Mouse (Mus musculus) brown adipose tissue, adult 24 weeks (tissue): ENCODE data around the gene Itih3. TPM values are rescaled to one million over a fixed set of nuclear protein-coding genes. Genes with fewer than 3 reads are reported as not detected.

Experiments
- H3K27ac ChIP-seq: fragments of 200-500 bp; replicated peaks from 2 replicates; pipeline ENCODE4 v1.5.1; 2012; ENCODE audit warnings: low read depth, mild to moderate bottlenecking, low read length
- H3K4me1 ChIP-seq: fragments of 200-500 bp; 2 replicates; pipeline ENCODE4 v1.6.1; 2012; ENCODE audit warnings: low read length, mixed read lengths; ENCODE audit not compliant: control insufficient read depth, insufficient read depth, insufficient read length
- H3K4me3 ChIP-seq: fragments of 200-500 bp; 2 replicates; pipeline ENCODE4 v1.5.1; 2012; ENCODE audit warnings: low read depth, mild to moderate bottlenecking, low read length, moderate library complexity; ENCODE audit not compliant: insufficient read depth
- polyA plus RNA-seq: library from polyadenylated mRNA; stranded (reverse); fragments of >200 nt; gene quantifications from 2 replicates; pipeline ENCODE4 v1.2.4, GENCODE M21; 2012; ENCODE audit not compliant: missing spikeins, insufficient read depth, insufficient read length

The Itih3 gene
- polyA plus RNA-seq, 1 experiment, result 0.55 TPM

- Histone ChIP-seq H3K4me1 (peaks cover 29% of the 10 kb centered on the region), H3K4me3 (peak overlapping the region; percentile 11), H3K27ac (peak overlapping the region; percentile 85)
Observed at GRCm38 (mm10) chr14:30879794-30880193, 43.8 kb downstream of the Itih3 start.

DNA sequence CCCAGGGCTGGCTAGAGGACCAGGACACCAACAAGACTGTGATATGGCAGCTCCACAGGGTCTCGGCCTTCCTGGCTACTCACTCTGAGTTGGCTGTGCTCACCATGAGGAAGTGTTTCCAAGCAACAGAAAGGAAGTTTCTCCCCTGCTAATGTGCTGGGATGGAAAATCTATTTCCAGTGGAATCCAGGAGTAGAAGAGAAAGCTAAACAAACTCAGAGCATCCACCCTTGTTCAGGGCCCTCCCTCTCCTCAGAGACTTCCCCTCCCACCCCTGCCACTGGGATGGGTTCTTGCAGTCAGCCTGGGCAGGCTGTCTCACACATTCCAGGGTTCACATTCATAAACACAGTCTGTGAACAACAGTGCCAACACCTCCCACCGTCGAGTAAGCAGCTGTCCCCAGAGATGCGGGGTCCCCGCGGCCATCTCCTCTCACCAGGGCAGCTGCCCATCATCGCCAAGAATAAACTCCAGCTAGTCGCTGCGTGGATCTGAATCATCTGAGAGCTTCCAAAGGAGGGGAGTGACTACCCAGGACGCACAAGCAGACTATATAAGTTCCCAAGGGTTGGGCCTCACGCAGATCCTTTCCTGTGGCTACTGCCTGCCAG, 44.5 kb downstream of the Itih3 start, which contains the start of gene Mustn1:
Gene Mustn1, plus strand, starts transcription at position 243 of the 614 bp plus-strand sequence.
- Histone ChIP-seq H3K4me3 (peak within 1 kb of the TSS; percentile 11), H3K27ac (peak within 1 kb of the TSS; percentile 85), H3K4me1 (peaks cover 29% of the 10 kb centered on the region)

- no peak overlapping the region for H3K27ac ChIP-seq
- H3K4me1 ChIP-seq, result peaks cover 29% of the 10 kb centered on the region
- H3K4me3 ChIP-seq, result no peak overlapping the region
Observed at GRCm38 (mm10) chr14:30877827-30878226, 45.7 kb downstream of the Itih3 start.

DNA sequence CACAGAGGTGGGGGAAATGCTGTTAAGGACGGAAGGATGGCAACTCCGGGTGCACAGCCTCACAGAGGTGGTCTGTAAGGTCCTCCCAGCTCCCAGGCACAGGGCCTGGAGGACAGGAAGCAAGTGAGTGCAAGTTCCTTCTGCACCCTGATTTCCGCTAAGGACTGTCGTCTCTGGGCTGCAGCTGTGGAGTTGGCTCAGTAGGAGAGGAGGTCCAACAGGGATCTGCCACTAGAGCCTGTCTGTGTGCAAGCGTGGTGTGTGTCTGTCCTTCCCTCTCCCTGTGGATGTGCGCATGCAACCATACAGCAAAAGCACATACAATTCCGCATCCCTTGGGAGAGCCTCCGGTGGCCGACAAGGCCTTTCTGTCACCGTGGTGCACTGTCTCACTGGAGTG, 47.1 kb downstream of the Itih3 start:
- H3K4me3 ChIP-seq, result no peak overlapping the region
- H3K27ac ChIP-seq, result peak overlapping the region; percentile 11
- H3K4me1 ChIP-seq, result peaks cover 29% of the 10 kb centered on the region

GRCm38 (mm10) chr14:30875955-30876354, 47.6 kb downstream of the Itih3 start:
- no peak overlapping the region for H3K4me3 ChIP-seq
- peaks cover 29% of the 10 kb centered on the region for H3K4me1 ChIP-seq
- H3K27ac ChIP-seq, result peak overlapping the region; percentile 11

- H3K4me1 ChIP-seq, result peaks cover 29% of the 10 kb centered on the region
- no peak overlapping the region for H3K4me3 ChIP-seq
- H3K27ac ChIP-seq, result peak overlapping the region; percentile 11; the same call in 1 of the 2 replicates
Observed at GRCm38 (mm10) chr14:30875130-30875865, 48.3 kb downstream of the Itih3 start.

GRCm38 (mm10) chr14:30874095-30874700, 49.4 kb downstream of the Itih3 start:
- no peak overlapping the region for H3K4me3 ChIP-seq
- peaks cover 34% of the 10 kb centered on the region for H3K4me1 ChIP-seq
- no peak overlapping the region for H3K27ac ChIP-seq

DNA sequence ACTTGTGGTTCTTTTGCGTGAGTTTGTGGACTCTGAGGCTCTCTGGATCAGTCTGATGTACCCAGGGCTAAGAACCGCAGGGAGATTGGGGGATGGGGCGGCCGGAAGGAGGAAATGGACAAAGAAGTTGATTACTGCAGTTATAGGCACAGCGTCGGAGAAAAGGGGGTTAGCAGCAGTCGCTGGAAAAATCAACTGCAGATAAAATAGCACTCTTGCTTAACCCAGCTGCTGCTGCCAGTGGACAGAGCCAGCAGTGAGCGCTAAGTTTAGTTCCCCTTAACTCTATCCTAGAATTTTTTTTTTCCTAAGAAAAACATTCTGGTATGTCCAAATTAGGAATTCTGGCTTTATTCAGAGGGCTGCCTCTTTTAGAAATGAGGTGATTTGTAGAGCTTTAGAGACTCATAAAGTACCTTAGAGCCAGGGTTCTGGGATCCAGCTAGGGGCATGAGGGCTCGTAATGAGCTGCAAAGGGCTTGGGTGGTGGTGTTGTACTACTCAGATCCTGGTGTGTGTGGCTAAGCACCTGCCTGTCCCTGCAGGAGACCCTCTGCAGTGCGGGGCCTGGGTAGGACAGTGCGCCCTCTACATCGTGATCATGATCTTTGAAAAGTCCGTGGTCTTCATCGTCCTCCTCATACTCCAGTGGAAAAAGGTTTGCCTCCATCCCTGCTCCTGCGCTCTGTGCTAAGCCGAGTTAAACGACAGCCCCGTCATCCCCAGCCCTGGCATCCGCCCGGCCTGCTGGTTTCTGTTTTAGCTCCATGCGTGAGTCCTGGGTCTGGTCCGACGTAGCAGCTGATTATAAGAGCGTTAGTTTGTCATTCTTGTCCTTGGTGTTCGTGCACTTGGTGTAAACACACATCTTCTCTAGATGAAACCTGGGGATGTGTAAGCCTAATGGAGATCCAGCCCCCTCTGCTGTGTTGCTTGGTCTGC, 53.1 kb downstream of the Itih3 start:
- Histone ChIP-seq H3K4me1 (peaks cover 22% of the 10 kb centered on the region), H3K4me3 (no peak overlapping the region), H3K27ac (peak overlapping the region; percentile 84)

DNA sequence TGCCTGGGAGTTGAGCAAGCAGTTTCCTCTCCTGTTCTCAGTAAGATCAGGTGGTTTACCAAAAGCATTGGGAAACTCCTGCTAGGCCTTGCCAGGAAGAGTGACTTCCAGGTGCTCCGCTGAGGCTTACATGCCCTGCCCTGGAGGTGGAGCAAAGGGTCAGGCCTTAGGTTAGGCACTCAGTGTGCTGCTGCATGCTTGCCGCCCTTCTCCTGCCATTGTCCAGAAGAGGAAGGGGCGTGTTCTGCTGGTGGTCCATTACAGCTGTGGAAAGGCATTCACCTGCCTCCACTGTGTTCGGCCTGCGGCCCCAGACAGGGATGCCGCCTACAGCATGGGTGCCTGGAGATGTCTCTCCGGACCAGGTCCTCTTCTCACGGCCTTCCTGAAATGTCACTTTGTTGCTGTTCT, 54.2 kb downstream of the Itih3 start:
- Histone ChIP-seq H3K4me1 (peaks cover 18% of the 10 kb centered on the region), H3K4me3 (no peak overlapping the region), H3K27ac (peak overlapping the region; percentile 84)

DNA sequence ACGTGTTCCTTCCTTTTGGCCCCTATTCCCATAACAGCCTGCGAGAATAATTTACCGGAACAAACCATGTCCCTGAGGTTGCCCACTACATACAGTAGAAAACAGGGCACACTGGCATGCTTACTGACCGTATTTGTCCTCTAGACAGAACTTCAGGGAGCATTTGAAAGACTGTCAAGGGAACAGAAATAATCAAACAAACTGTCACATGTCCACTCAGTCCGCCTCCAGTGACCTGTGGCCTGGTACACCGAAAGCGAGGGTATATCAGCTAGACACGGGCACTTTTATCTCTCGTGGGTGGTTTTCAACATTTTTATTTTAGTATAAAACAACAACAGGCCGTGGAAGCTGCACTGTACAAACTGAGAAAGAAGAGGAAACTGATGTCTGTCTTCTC, 54.7 kb downstream of the Itih3 start:
- Histone ChIP-seq H3K27ac (peak overlapping the region; percentile 84), H3K4me1 (peaks cover 18% of the 10 kb centered on the region), H3K4me3 (no peak overlapping the region)

GRCm38 (mm10) chr14:30867042-30867441, 56.5 kb downstream of the Itih3 start:
- Histone ChIP-seq H3K27ac (no peak overlapping the region), H3K4me3 (no peak overlapping the region), H3K4me1 (peaks cover 18% of the 10 kb centered on the region)

DNA sequence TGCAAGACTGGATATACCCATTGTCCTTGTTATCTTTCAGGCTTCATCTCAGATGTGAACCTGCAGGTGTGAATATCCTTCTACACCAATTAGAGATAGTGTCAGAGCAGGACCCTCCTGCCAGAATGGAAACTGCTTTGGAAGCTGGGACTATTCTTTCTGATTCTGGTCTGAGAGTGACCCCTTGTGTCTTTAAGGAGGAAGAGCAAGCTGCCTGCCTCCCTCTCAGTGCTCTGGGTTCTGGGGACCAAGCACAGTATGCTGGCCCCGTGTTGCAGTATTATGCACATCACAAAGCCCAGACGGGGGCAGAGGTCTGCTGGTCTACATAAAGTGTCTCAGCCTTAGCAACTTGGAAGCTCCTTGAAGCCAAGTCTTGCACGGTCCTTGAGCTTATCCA, 58.2 kb downstream of the Itih3 start:
- Histone ChIP-seq H3K4me3 (no peak overlapping the region), H3K27ac (no peak overlapping the region), H3K4me1 (peaks cover 18% of the 10 kb centered on the region)

DNA sequence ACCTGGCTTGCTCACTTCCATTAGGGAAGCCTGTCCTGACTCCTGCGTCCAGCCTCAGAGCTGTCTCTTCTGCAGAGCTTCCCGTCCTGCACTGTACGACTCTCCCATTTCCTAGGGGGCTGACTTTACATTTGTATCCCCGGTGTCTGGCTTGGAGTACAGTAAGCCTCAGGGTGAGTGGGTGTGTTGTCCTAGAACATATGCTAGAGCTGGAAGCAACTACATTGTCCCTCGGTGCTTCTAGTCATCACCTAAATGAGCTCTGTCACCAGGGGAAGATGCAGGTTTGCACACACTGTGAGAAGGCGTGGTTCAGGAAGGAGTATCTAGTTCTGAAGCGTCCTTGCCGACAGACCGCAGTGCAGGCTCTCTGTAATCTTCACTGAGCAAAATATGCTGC, 61.2 kb downstream of the Itih3 start:
- no peaks in the 10 kb centered on the region for H3K4me1 ChIP-seq
- no peak overlapping the region for H3K4me3 ChIP-seq
- H3K27ac ChIP-seq, result no peak overlapping the region

DNA sequence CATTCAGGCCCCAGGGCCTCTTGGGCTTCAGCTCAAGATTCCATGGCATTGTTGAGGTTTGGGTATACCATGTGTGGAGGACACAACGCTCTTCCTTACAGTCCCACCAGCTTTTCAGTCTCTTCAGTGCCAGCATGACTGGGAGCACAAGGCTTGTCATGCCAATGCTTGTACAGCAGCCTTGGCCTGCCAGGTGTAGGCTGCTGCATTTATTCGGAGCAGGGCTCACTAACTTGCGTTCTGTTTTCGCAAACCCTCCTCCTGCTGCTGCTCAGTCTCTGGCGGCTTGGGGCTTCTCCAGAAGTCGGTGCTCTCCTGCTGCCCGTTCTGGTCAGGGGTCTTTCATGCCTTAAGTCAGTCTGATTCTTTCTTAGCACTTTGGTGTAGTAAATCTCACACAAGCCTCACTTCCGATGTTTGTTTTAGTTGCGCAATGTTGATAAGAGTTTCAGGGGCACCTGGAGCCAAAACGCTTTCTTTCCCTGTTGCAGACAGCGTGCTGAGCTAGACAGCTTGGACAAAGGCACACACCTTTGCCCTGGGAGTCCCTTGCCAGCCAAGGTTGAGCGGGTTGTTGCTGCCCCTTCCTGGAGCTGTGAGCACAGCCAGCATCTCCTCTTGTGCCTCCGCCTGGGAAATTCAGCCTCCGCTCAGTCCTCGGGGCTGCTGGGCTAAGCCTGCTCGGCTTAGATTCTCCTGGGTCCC, 62.0 kb downstream of the Itih3 start:
- Histone ChIP-seq H3K27ac (no peak overlapping the region), H3K4me3 (no peak overlapping the region), H3K4me1 (no peaks in the 10 kb centered on the region)
